Mouse (Mus musculus): ENCODE measurements around the gene Tle3. TPM values are rescaled to one million over a fixed set of nuclear protein-coding genes. Genes with fewer than 3 reads are reported as not detected.

Tle3 gene
- polyA plus RNA-seq, 1 experiment from 2014 or later: 24.3 TPM

GRCm38 (mm10) chr9:61424245-61424644 is 52.1 kb downstream of the Tle3 start:
- no peaks in the 10 kb centered on the region for H3K4me1 ChIP-seq (replicated peaks; ENCODE audit: control insufficient read depth, insufficient read depth, low read length)
- no peak overlapping the region for H3K4me3 ChIP-seq (ENCODE audit: low read depth, low read length)
- ATAC-seq: no peak; the same call in 1 of the 2 replicates
- no peaks in the 10 kb centered on the region for H3K36me3 ChIP-seq (ENCODE audit: control insufficient read depth, insufficient read depth)
- no peak overlapping the region for H3K9ac ChIP-seq (ENCODE audit: low read depth, low read length)
- WGBS: 62% methylated on average over 3 of the region's 3 CpGs
- H3K27ac ChIP-seq (ENCODE audit: low read depth, low read length): no peak overlapping the region
- H3K27me3 ChIP-seq (replicated peaks; ENCODE audit: control insufficient read depth, insufficient read depth, low read length): no peaks in the 10 kb centered on the region
- TF ChIP-seq CTCF (IDR thresholded peaks at IDR 0.05; ENCODE audit: low read depth): no peak
- no peaks in the 10 kb centered on the region for H3K9me3 ChIP-seq (ENCODE audit: control insufficient read depth)
- H3K4me2 ChIP-seq (replicated peaks; ENCODE audit: low read depth): no peak overlapping the region

- H3K4me1 ChIP-seq (replicated peaks; ENCODE audit: control insufficient read depth, insufficient read depth, low read length): no peaks in the 10 kb centered on the region
- H3K4me3 ChIP-seq (ENCODE audit: low read depth, low read length): no peak overlapping the region
- H3K9ac ChIP-seq (ENCODE audit: low read depth, low read length): no peak overlapping the region
- no peak for TF ChIP-seq CTCF (IDR thresholded peaks at IDR 0.05; ENCODE audit: low read depth)
- H3K4me2 ChIP-seq (replicated peaks; ENCODE audit: low read depth): no peak overlapping the region
- H3K27me3 ChIP-seq (replicated peaks; ENCODE audit: control insufficient read depth, insufficient read depth, low read length): no peaks in the 10 kb centered on the region
- WGBS: 72% methylated on average over 7 of the region's 7 CpGs
- no peak for ATAC-seq
- H3K27ac ChIP-seq (ENCODE audit: low read depth, low read length): no peak overlapping the region
- H3K36me3 ChIP-seq (ENCODE audit: control insufficient read depth, insufficient read depth): no peaks in the 10 kb centered on the region
- H3K9me3 ChIP-seq (ENCODE audit: control insufficient read depth): no peaks in the 10 kb centered on the region
These were observed 54.3 kb downstream of the Tle3 start for GRCm38 (mm10) chr9:61426493-61426892.

GRCm38 (mm10) chr9:61427051-61427450 is 54.9 kb downstream of the Tle3 start:
- ATAC-seq: no peak
- no peak overlapping the region for H3K4me2 ChIP-seq (replicated peaks; ENCODE audit: low read depth)
- no peaks in the 10 kb centered on the region for H3K27me3 ChIP-seq (replicated peaks; ENCODE audit: control insufficient read depth, insufficient read depth, low read length)
- no peaks in the 10 kb centered on the region for H3K36me3 ChIP-seq (ENCODE audit: control insufficient read depth, insufficient read depth)
- H3K27ac ChIP-seq (ENCODE audit: low read depth, low read length): no peak overlapping the region
- H3K9me3 ChIP-seq (ENCODE audit: control insufficient read depth): no peaks in the 10 kb centered on the region
- TF ChIP-seq CTCF (IDR thresholded peaks at IDR 0.05; ENCODE audit: low read depth): no peak
- H3K4me3 ChIP-seq (ENCODE audit: low read depth, low read length): no peak overlapping the region
- no peaks in the 10 kb centered on the region for H3K4me1 ChIP-seq (replicated peaks; ENCODE audit: control insufficient read depth, insufficient read depth, low read length)
- 53% methylated on average over 6 of the region's 6 CpGs for WGBS
- H3K9ac ChIP-seq (ENCODE audit: low read depth, low read length): no peak overlapping the region

GRCm38 (mm10) chr9:61427901-61428300 is 55.7 kb downstream of the Tle3 start:
- no peak overlapping the region for H3K4me3 ChIP-seq (ENCODE audit: low read depth, low read length)
- H3K36me3 ChIP-seq (ENCODE audit: control insufficient read depth, insufficient read depth): no peaks in the 10 kb centered on the region
- no peak for ATAC-seq
- no peak overlapping the region for H3K27ac ChIP-seq (ENCODE audit: low read depth, low read length)
- H3K4me1 ChIP-seq (replicated peaks; ENCODE audit: control insufficient read depth, insufficient read depth, low read length): no peaks in the 10 kb centered on the region
- no peak overlapping the region for H3K9ac ChIP-seq (ENCODE audit: low read depth, low read length)
- H3K9me3 ChIP-seq (ENCODE audit: control insufficient read depth): no peaks in the 10 kb centered on the region
- H3K27me3 ChIP-seq (replicated peaks; ENCODE audit: control insufficient read depth, insufficient read depth, low read length): no peaks in the 10 kb centered on the region
- WGBS: 71% methylated on average over 3 of the region's 3 CpGs
- no peak for TF ChIP-seq CTCF (IDR thresholded peaks at IDR 0.05; ENCODE audit: low read depth)
- no peak overlapping the region for H3K4me2 ChIP-seq (replicated peaks; ENCODE audit: low read depth)

GRCm38 (mm10) chr9:61431830-61432229 is 59.7 kb downstream of the Tle3 start:
- 88% methylated on average over 4 of the region's 4 CpGs for WGBS

GRCm38 (mm10) chr9:61433206-61433605 is 61.0 kb downstream of the Tle3 start:
- ATAC-seq: no peak
- WGBS: 82% methylated on average over 2 of the region's 2 CpGs
- Histone ChIP-seq H3K27ac (ENCODE audit: low read depth, low read length) (no peak overlapping the region), H3K9ac (ENCODE audit: low read depth, low read length) (no peak overlapping the region), H3K27me3 (replicated peaks; ENCODE audit: control insufficient read depth, insufficient read depth, low read length) (no peaks in the 10 kb centered on the region), H3K4me1 (replicated peaks; ENCODE audit: control insufficient read depth, insufficient read depth, low read length) (no peaks in the 10 kb centered on the region), H3K4me2 (replicated peaks; ENCODE audit: low read depth) (no peak overlapping the region), H3K9me3 (ENCODE audit: control insufficient read depth) (no peaks in the 10 kb centered on the region), H3K36me3 (ENCODE audit: control insufficient read depth, insufficient read depth) (no peaks in the 10 kb centered on the region), H3K4me3 (ENCODE audit: low read depth, low read length) (no peak overlapping the region)
- no peak for TF ChIP-seq CTCF (IDR thresholded peaks at IDR 0.05; ENCODE audit: low read depth)

More at GRCm38 (mm10) chr9:61431830-61432229, 59.7 kb downstream of the Tle3 start:
- no peak for TF ChIP-seq CTCF (IDR thresholded peaks at IDR 0.05; ENCODE audit: low read depth)
- H3K4me2 ChIP-seq (replicated peaks; ENCODE audit: low read depth): no peak overlapping the region
- H3K27ac ChIP-seq (ENCODE audit: low read depth, low read length): no peak overlapping the region
- no peak for ATAC-seq
- no peaks in the 10 kb centered on the region for H3K27me3 ChIP-seq (replicated peaks; ENCODE audit: control insufficient read depth, insufficient read depth, low read length)
- H3K9me3 ChIP-seq (ENCODE audit: control insufficient read depth): no peaks in the 10 kb centered on the region
- H3K4me1 ChIP-seq (replicated peaks; ENCODE audit: control insufficient read depth, insufficient read depth, low read length): no peaks in the 10 kb centered on the region
- H3K4me3 ChIP-seq (ENCODE audit: low read depth, low read length): no peak overlapping the region
- H3K36me3 ChIP-seq (ENCODE audit: control insufficient read depth, insufficient read depth): no peaks in the 10 kb centered on the region
- no peak overlapping the region for H3K9ac ChIP-seq (ENCODE audit: low read depth, low read length)

- no peak for TF ChIP-seq CTCF (IDR thresholded peaks at IDR 0.05; ENCODE audit: low read depth)
- ATAC-seq: no peak
- no peaks in the 10 kb centered on the region for H3K27me3 ChIP-seq (replicated peaks; ENCODE audit: control insufficient read depth, insufficient read depth, low read length)
- H3K4me2 ChIP-seq (replicated peaks; ENCODE audit: low read depth): no peak overlapping the region
- no peaks in the 10 kb centered on the region for H3K9me3 ChIP-seq (ENCODE audit: control insufficient read depth)
- no peak overlapping the region for H3K4me3 ChIP-seq (ENCODE audit: low read depth, low read length)
- no peak overlapping the region for H3K9ac ChIP-seq (ENCODE audit: low read depth, low read length)
- H3K36me3 ChIP-seq (ENCODE audit: control insufficient read depth, insufficient read depth): no peaks in the 10 kb centered on the region
- no peaks in the 10 kb centered on the region for H3K4me1 ChIP-seq (replicated peaks; ENCODE audit: control insufficient read depth, insufficient read depth, low read length)
- WGBS: 68% methylated on average over 11 of the region's 11 CpGs
- H3K27ac ChIP-seq (ENCODE audit: low read depth, low read length): no peak overlapping the region
These were observed 61.9 kb downstream of the Tle3 start for GRCm38 (mm10) chr9:61434062-61434461.
